Mouse (Mus musculus) central nervous system, embryonic 14 days (tissue): ENCODE measurements around the gene Grk3. TPM values are rescaled to one million over a fixed set of nuclear protein-coding genes. Genes with fewer than 3 reads are reported as not detected.

Experiments
- polyA plus RNA-seq: library from polyadenylated mRNA; depleted of rRNA; stranded (reverse); fragments of >200 nt; gene quantifications from 2 replicates; pipeline ENCODE4 v1.2.3, GENCODE M21; 2012; rRNA removed

The Grk3 gene
- 16.9 and 20.7 TPM in 2 replicates for polyA plus RNA-seq

GRCm38 (mm10) chr5:113015236-113016061, at the start of gene Grk3:
Grk3 (minus strand) TSS chr5:113015791.

GRCm38 (mm10) chr5:112895674-112896654, 119.6 kb downstream of the Grk3 start, which contains the start of gene Myo18b:
Myo18b (minus strand) TSS chr5:112896362.

Other genes starting within 250 kb of the Grk3 start
- gene Myo18b, start 119.4 kb downstream of the Grk3 start, polyA plus RNA-seq = 1.0 and 2.2 TPM in 2 replicates
- not detected in 2 replicates for gene Crybb2, start 54.3 kb upstream of the Grk3 start, polyA plus RNA-seq
- gene Crybb3, start 65.8 kb upstream of the Grk3 start, polyA plus RNA-seq = 1.9 and 3.4 TPM in 2 replicates
- 6.5 and 7.5 TPM in 2 replicates for gene 2900026A02Rik, start 205.4 kb upstream of the Grk3 start, polyA plus RNA-seq
- gene Tmem211, start 211.1 kb upstream of the Grk3 start, polyA plus RNA-seq = 0.12 and 0.16 TPM in 2 replicates